Mouse (Mus musculus): ENCODE measurements around the gene Dhrs13. TPM values are rescaled to one million over a fixed set of nuclear protein-coding genes. Genes with fewer than 3 reads are reported as not detected.

Gene Dhrs13
- polyA plus RNA-seq (2011; ENCODE audit: insufficient read depth, insufficient read length, low replicate concordance, missing spikeins), result 6.5 and 10.8 TPM in 2 replicates

GRCm38 (mm10) chr11:78031947-78032808 lies at the start of gene Dhrs13:
Dhrs13 (plus strand) TSS chr11:78032280.
- peak within 1 kb of the TSS; percentile 66; the same call in 1 of the 2 replicates for H3K27ac ChIP-seq (ENCODE audit: control insufficient read depth, insufficient read depth, low read depth, low read length, poor library complexity)
- H3K4me3 ChIP-seq (replicated peaks; ENCODE audit: control insufficient read depth, low read depth, low read length), result peak within 1 kb of the TSS; percentile 65
- peaks cover 4% of the 10 kb centered on the region for H3K4me1 ChIP-seq (ENCODE audit: control insufficient read depth, insufficient read depth, low read length)
- peak; percentile 46; the same call in 1 of the 2 replicates for TF ChIP-seq POLR2A (IDR thresholded peaks at IDR 0.05; ENCODE audit: borderline replicate concordance, control insufficient read depth, low read depth, low read length)
- peak; percentile 85 for TF ChIP-seq CTCF (IDR thresholded peaks at IDR 0.05; ENCODE audit: control insufficient read depth, insufficient read depth, low read length)
- under 1% methylated on average over 96 of the region's 96 CpGs for WGBS

GRCm38 (mm10) chr11:77982441-77982905 lies 49.6 kb upstream of the Dhrs13 start, which contains the start of gene Phf12:
Phf12 (plus strand) TSS chr11:77982754.
- TF ChIP-seq POLR2A (IDR thresholded peaks at IDR 0.05; ENCODE audit: borderline replicate concordance, control insufficient read depth, low read depth, low read length), result peak; percentile 30; the same call in 1 of the 2 replicates
- no peak for TF ChIP-seq CTCF (IDR thresholded peaks at IDR 0.05; ENCODE audit: control insufficient read depth, insufficient read depth, low read length)
- H3K4me3 ChIP-seq (replicated peaks; ENCODE audit: control insufficient read depth, low read depth, low read length), result peak within 1 kb of the TSS; percentile 85
- H3K27ac ChIP-seq (ENCODE audit: control insufficient read depth, insufficient read depth, low read depth, low read length, poor library complexity), result peak within 1 kb of the TSS; percentile 90
- peaks cover 1% of the 10 kb centered on the region; the same call in 1 of the 2 replicates for H3K4me1 ChIP-seq (ENCODE audit: control insufficient read depth, insufficient read depth, low read length)
- under 1% methylated on average over 62 of the region's 62 CpGs for WGBS

- H3K4me1 ChIP-seq (ENCODE audit: control insufficient read depth, insufficient read depth, low read length), result peaks cover 1% of the 10 kb centered on the region; the same call in 1 of the 2 replicates
- under 1% methylated on average over 32 of the region's 32 CpGs for WGBS
- no peak for TF ChIP-seq POLR2A (IDR thresholded peaks at IDR 0.05; ENCODE audit: borderline replicate concordance, control insufficient read depth, low read depth, low read length)
- TF ChIP-seq CTCF (IDR thresholded peaks at IDR 0.05; ENCODE audit: control insufficient read depth, insufficient read depth, low read length), result no peak
- peak overlapping the region; percentile 90 for H3K27ac ChIP-seq (ENCODE audit: control insufficient read depth, insufficient read depth, low read depth, low read length, poor library complexity)
- peak overlapping the region; percentile 85 for H3K4me3 ChIP-seq (replicated peaks; ENCODE audit: control insufficient read depth, low read depth, low read length)
These were observed 48.7 kb upstream of the Dhrs13 start for GRCm38 (mm10) chr11:77983191-77983936.

- H3K27ac ChIP-seq (ENCODE audit: control insufficient read depth, insufficient read depth, low read depth, low read length, poor library complexity), result peak overlapping the region; percentile 90
- peak overlapping the region; percentile 85 for H3K4me3 ChIP-seq (replicated peaks; ENCODE audit: control insufficient read depth, low read depth, low read length)
- TF ChIP-seq POLR2A (IDR thresholded peaks at IDR 0.05; ENCODE audit: borderline replicate concordance, control insufficient read depth, low read depth, low read length), result peak; percentile 55; the same call in 1 of the 2 replicates
- TF ChIP-seq CTCF (IDR thresholded peaks at IDR 0.05; ENCODE audit: control insufficient read depth, insufficient read depth, low read length), result no peak
- WGBS, result under 1% methylated on average over 56 of the region's 63 CpGs
- H3K4me1 ChIP-seq (ENCODE audit: control insufficient read depth, insufficient read depth, low read length), result peaks cover 1% of the 10 kb centered on the region; the same call in 1 of the 2 replicates
These were observed 47.9 kb upstream of the Dhrs13 start for GRCm38 (mm10) chr11:77983937-77984835.

GRCm38 (mm10) chr11:77984836-77985231 lies 47.2 kb upstream of the Dhrs13 start:
- peak overlapping the region; percentile 90 for H3K27ac ChIP-seq (ENCODE audit: control insufficient read depth, insufficient read depth, low read depth, low read length, poor library complexity)
- peak overlapping the region; percentile 85 for H3K4me3 ChIP-seq (replicated peaks; ENCODE audit: control insufficient read depth, low read depth, low read length)
- peaks cover 1% of the 10 kb centered on the region; the same call in 1 of the 2 replicates for H3K4me1 ChIP-seq (ENCODE audit: control insufficient read depth, insufficient read depth, low read length)
- TF ChIP-seq POLR2A (IDR thresholded peaks at IDR 0.05; ENCODE audit: borderline replicate concordance, control insufficient read depth, low read depth, low read length) (no peak), CTCF (IDR thresholded peaks at IDR 0.05; ENCODE audit: control insufficient read depth, insufficient read depth, low read length) (no peak)
- WGBS, result 1% methylated on average over 13 of the region's 13 CpGs

GRCm38 (mm10) chr11:77985541-77986065 lies 46.5 kb upstream of the Dhrs13 start:
- no peak overlapping the region for H3K27ac ChIP-seq (ENCODE audit: control insufficient read depth, insufficient read depth, low read depth, low read length, poor library complexity)

More at GRCm38 (mm10) chr11:77985541-77986065, 46.5 kb upstream of the Dhrs13 start:
- H3K4me1 ChIP-seq (ENCODE audit: control insufficient read depth, insufficient read depth, low read length), result peaks cover 1% of the 10 kb centered on the region; the same call in 1 of the 2 replicates
- WGBS, result 39% methylated on average over 3 of the region's 3 CpGs
- no peak overlapping the region for H3K4me3 ChIP-seq (replicated peaks; ENCODE audit: control insufficient read depth, low read depth, low read length)
- TF ChIP-seq POLR2A (IDR thresholded peaks at IDR 0.05; ENCODE audit: borderline replicate concordance, control insufficient read depth, low read depth, low read length) (no peak), CTCF (IDR thresholded peaks at IDR 0.05; ENCODE audit: control insufficient read depth, insufficient read depth, low read length) (no peak)

Measured in bone marrow, adult 2 months (tissue).